Mouse (Mus musculus) megakaryocyte, embryonic 14.5 days (primary cell): ENCODE results near the gene Clta.

Source experiments
- FLI1 ChIP-seq: IDR thresholded peaks from 2 replicates; pipeline ENCODE4 v1.6.1; 2012; ENCODE audit warnings: low read length, inconsistent platforms, mixed read lengths
- GATA1 ChIP-seq: IDR thresholded peaks from 3 replicates; pipeline ENCODE4 v1.6.1; 2012; ENCODE audit warnings: mixed read lengths, low read length, inconsistent platforms, borderline replicate concordance

DNA sequence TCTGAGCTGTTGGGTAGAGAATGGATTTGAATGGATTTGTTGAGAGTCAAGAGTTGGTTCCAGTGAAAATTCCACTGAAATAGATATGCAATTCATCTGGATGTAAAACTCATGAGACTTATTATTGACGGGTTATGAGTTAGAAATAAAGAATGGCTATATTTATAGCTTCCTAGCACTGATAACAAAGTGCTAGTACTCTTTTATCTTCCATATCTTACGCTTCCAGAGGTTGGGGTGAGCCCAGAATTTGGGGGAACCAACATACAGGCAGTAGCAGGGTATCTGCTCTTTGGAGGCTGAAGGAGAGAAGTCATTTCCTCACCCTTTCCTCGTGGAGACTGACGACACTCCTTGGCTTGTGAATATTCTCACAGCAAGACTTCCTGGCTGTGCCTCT is 70.2 kb downstream of the Clta start:
- TF ChIP-seq GATA1 (no peak), FLI1 (no peak)
